Mouse (Mus musculus): ENCODE measurements around the gene Upk2.

DNA sequence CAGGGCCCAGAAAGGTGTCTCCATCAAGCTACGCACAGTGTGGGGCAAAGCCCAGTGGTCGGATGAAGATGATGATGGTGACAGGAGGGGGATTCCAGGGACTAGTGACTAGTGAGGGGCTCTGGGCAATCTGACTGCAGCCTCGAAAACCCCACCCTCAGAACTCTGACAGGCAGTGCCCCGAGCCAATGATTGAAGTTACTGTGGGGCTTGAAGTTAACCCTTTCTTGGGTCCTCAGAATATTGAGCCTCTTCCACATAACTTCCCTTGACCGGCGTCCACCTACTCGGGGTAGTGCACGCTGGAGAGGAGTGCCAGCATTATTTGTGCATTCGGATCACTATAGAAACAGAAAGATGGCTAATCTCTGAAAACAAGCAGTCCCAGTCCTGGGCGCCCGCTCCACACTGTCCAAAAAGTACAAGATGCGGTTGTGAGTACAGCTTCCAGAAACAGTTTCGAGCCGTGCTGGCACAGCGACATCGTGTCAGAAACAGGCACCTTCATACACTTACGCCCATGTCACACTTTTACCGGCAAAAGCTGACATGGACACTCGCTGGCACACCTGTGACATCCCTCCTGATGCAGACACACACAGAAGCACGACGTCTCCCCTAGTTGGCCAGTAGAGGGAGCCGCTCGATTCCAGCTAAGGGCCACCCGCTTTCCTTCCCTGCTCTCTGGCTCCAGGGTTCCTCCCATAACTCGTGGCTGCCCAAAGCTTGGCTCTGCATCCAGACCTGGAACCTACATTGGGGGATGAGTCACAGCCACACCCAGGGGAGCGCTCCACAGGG lies 25.1 kb upstream of the Upk2 start:
- TF ChIP-seq CTCF (conservative IDR thresholded peaks at IDR 0.05 in 1 of 2, IDR thresholded peaks at IDR 0.05 in 1 of 2; ENCODE audit: low read depth in 2 of 2, low read length in 2 of 2) (peak; percentile 73 to 85), MYC (IDR thresholded peaks at IDR 0.05; ENCODE audit: low read depth, low read length) (peak; percentile 45; the same call in 1 of the 2 replicates)
